Mouse (Mus musculus): ENCODE results near the gene Pip4k2b. TPM values are rescaled to one million over a fixed set of nuclear protein-coding genes. Genes with fewer than 3 reads are reported as not detected.

Pip4k2b gene
- polyA plus RNA-seq, 1 experiment from 2014 or later: 4.4 TPM

Small RNAs within 50 kb of the gene (microRNA-seq; reads per million reads assigned to microRNA genes)
- gene Mir6927 (not detected), gene Mir8102 (not detected)

Other genes with a start within 250 kb of the Pip4k2b start
- gene 4933428G20Rik, start 244.4 kb downstream of the Pip4k2b start, polyA plus RNA-seq (2015; fragmentation: Nextera tagmentation; extraction: Ambion mirVana): 0.85 and 0.87 TPM in 2 replicates
- gene Srcin1, start 168.5 kb downstream of the Pip4k2b start, polyA plus RNA-seq (2015; fragmentation: Nextera tagmentation; extraction: Ambion mirVana): 8.0 and 8.9 TPM in 2 replicates
- 1.2 and 1.4 TPM in 2 replicates for gene Epop, start 115.0 kb downstream of the Pip4k2b start, polyA plus RNA-seq (2015; fragmentation: Nextera tagmentation; extraction: Ambion mirVana)
- 3.1 and 3.3 TPM in 2 replicates for gene Mllt6, start 81.3 kb downstream of the Pip4k2b start, polyA plus RNA-seq (2015; fragmentation: Nextera tagmentation; extraction: Ambion mirVana)
- 37.2 and 42.4 TPM in 2 replicates for gene Cisd3, start 58.9 kb downstream of the Pip4k2b start, polyA plus RNA-seq (2015; fragmentation: Nextera tagmentation; extraction: Ambion mirVana)
- 15.4 and 19.2 TPM in 2 replicates for gene Pcgf2, start 44.2 kb downstream of the Pip4k2b start, polyA plus RNA-seq (2015; fragmentation: Nextera tagmentation; extraction: Ambion mirVana)
- gene Psmb3, start 41.3 kb downstream of the Pip4k2b start, polyA plus RNA-seq (2015; fragmentation: Nextera tagmentation; extraction: Ambion mirVana): 422 and 438 TPM in 2 replicates
- gene Cwc25, start 21.9 kb upstream of the Pip4k2b start, polyA plus RNA-seq (2015; fragmentation: Nextera tagmentation; extraction: Ambion mirVana): 14.1 and 16.2 TPM in 2 replicates
- gene 1700001P01Rik, start 31.2 kb upstream of the Pip4k2b start, polyA plus RNA-seq (2015; fragmentation: Nextera tagmentation; extraction: Ambion mirVana): 0.44 and 0.91 TPM in 2 replicates
- 252 and 268 TPM in 2 replicates for gene Rpl23, start 37.7 kb upstream of the Pip4k2b start, polyA plus RNA-seq (2015; fragmentation: Nextera tagmentation; extraction: Ambion mirVana)
- 176 and 191 TPM in 2 replicates for gene Lasp1, start 54.3 kb upstream of the Pip4k2b start, polyA plus RNA-seq (2015; fragmentation: Nextera tagmentation; extraction: Ambion mirVana)
- gene B230217C12Rik, start 96.1 kb upstream of the Pip4k2b start, polyA plus RNA-seq (2015; fragmentation: Nextera tagmentation; extraction: Ambion mirVana): 38.2 and 40.7 TPM in 2 replicates
- gene Fbxo47, start 139.4 kb upstream of the Pip4k2b start, polyA plus RNA-seq (2015; fragmentation: Nextera tagmentation; extraction: Ambion mirVana): 0.34 and 0.43 TPM in 2 replicates
- 2.1 and 2.8 TPM in 2 replicates for gene Plxdc1, start 241.7 kb upstream of the Pip4k2b start, polyA plus RNA-seq (2015; fragmentation: Nextera tagmentation; extraction: Ambion mirVana)